ENCODE assay signal across 21 mouse cellular contexts in the genomic region with DNA sequence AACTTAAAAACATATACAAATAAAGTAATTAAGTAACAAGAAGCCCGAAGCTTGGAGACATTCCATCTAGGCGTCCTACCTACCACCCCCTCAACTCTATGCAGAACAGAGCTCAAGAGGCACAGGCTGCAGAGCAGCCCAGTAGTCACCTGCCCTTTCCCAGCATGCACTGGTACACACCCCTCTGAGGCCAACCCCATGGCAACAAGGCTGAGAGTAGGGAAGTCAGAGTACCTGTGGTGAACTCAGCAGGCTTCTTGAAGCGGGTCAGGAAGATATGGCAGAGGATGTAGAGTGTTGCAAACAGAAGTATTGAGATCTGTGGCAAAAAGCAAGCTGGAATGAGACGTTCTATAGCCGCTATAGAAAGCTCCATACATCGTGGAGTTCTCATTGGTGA. TPM values are rescaled to one million over a fixed set of nuclear protein-coding genes. Genes with fewer than 3 reads are reported as not detected.
"Had no signal": no experiment of that assay in that cellular context is flagged by ENCODE, and none has a peak within 500 bp of the region (broad histone marks: within the 10 kb centered on the region; RNA-seq: fewer than 3 reads in every experiment).

No protein-coding gene starts in this region.

- H3K9ac ChIP-seq: kidney, embryonic 15.5 days; lung, embryonic 14.5 days had no signal

- DNase-seq: kidney, adult 2 months; kidney, postnatal 14 days; lung, embryonic 14.5 days; lung, postnatal 10 days; lung, postnatal 4 days; right cerebral cortex, postnatal 14 days; thymus, adult 18-20 months had no signal

- ATAC-seq: intestine, embryonic 16.5 days; midbrain, embryonic 16.5 days had no signal

- H3K4me3 ChIP-seq: kidney, embryonic 15.5 days; limb, embryonic 10.5 days had no signal

- H3K27ac ChIP-seq: kidney, embryonic 15.5 days; limb, embryonic 10.5 days had no signal

- H3K27me3 ChIP-seq: kidney, embryonic 15.5 days had no signal

- H3K4me2 ChIP-seq: kidney, embryonic 15.5 days; liver, embryonic 11.5 days; lung, embryonic 14.5 days; midbrain, embryonic 11.5 days had no signal

- H3K9me3 ChIP-seq: kidney, embryonic 15.5 days; limb, embryonic 10.5 days had no signal

RNA-seq across cellular contexts. Expression of a gene that starts 16.6 kb away (rescaled TPM):
- total RNA-seq: megakaryocyte, adult 5-6 weeks had no signal

RNA-seq across cellular contexts. Expression of a gene that starts 38.4 kb away (rescaled TPM):
- total RNA-seq: layer of hippocampus, adult 8-10 months; layer of hippocampus, postnatal 14 days; left cerebral cortex, adult 18-20 months; left cerebral cortex, postnatal 14 days had no signal
- polyA plus RNA-seq: intestine, embryonic 16.5 days; kidney, adult 2 months; kidney, embryonic 15.5 days; limb, embryonic 10.5 days; liver, embryonic 11.5 days; liver, embryonic 16.5 days; lung, embryonic 14.5 days; midbrain, embryonic 11.5 days; midbrain, embryonic 16.5 days; neural tube, embryonic 11.5 days; stomach, embryonic 16.5 days had no signal
